Mouse (Mus musculus) MEL (cell line): ENCODE data around the gene Unkl.
A peak's percentile ranks its signal among the peaks of the same experiment; 100 is the strongest.

Experiments
- BHLHE40 ChIP-seq: IDR thresholded peaks from 2 replicates; pipeline ENCODE4 v1.6.1; 2012; ENCODE audit warnings: low read depth, mild to moderate bottlenecking, inconsistent platforms, low read length, improper control_type of control experiment, borderline replicate concordance
- CTCF ChIP-seq, 3 experiments: IDR thresholded peaks in 2 of 3; conservative IDR thresholded peaks in 1 of 3; 2 replicates each; pipeline ENCODE4 v1.5.1; 2011 to 2012; ENCODE audit warnings: low read length in 3 of 3, low read depth in 2 of 3, mild to moderate bottlenecking in 2 of 3, improper control_type of control experiment in 1 of 3, inconsistent platforms in 1 of 3, mixed read lengths in 1 of 3, moderate library complexity in 1 of 3; ENCODE audit not compliant: control insufficient read depth in 1 of 3, insufficient read depth in 1 of 3, poor library complexity in 1 of 3, severe bottlenecking in 1 of 3
- GABPA ChIP-seq: IDR thresholded peaks from 2 replicates; pipeline ENCODE4 v1.6.1; 2012; ENCODE audit warnings: low read depth, mild to moderate bottlenecking, inconsistent platforms, low read length, improper control_type of control experiment, moderate library complexity
- HCFC1 ChIP-seq: IDR thresholded peaks from 2 replicates; pipeline ENCODE4 v1.6.1; 2012; ENCODE audit warnings: low read depth, mild to moderate bottlenecking, inconsistent platforms, low read length, improper control_type of control experiment, moderate library complexity
- MAX ChIP-seq: IDR thresholded peaks from 2 replicates; pipeline ENCODE4 v1.6.1; 2011; ENCODE audit warnings: low read length, improper control_type of control experiment
- POLR2A ChIP-seq, 2 experiments: IDR thresholded peaks; 2 replicates each; pipeline ENCODE4 v1.6.1; 2011 to 2012; ENCODE audit warnings: low read length in 2 of 2, mild to moderate bottlenecking in 2 of 2, control low read depth in 1 of 2, improper control_type of control experiment in 1 of 2, low read depth in 1 of 2, moderate library complexity in 1 of 2; ENCODE audit not compliant: control insufficient read depth in 1 of 2, insufficient read depth in 1 of 2, poor library complexity in 1 of 2
- SIN3A ChIP-seq: IDR thresholded peaks from 2 replicates; pipeline ENCODE4 v1.6.1; 2012; ENCODE audit warnings: low read length, improper control_type of control experiment, inconsistent platforms

DNA sequence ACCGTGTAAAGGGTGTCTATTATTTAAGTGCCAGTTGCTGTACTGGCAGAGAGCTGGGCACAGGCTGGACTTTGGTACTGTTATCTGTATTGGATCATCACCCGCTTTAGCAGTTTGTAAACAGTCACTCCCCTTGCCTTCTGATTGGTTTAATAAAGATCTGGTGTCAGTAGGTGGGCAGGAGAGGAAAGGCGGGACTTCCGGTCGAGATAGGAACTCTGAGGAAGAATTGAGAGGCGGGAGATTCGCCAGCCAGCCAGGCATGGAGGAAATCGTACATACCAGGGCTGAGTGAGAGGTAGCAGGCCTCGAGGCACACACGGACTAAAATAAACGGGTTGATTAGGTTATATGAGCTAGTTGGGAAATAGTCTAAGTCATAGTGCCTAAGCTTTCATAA lies 93.9 kb downstream of the Unkl start:
- no peak for TF ChIP-seq GABPA
- TF ChIP-seq CTCF (IDR thresholded peaks at IDR 0.05 in 2 of 3, conservative IDR thresholded peaks at IDR 0.05 in 1 of 3; ENCODE audit: control insufficient read depth in 1 of 3, insufficient read depth in 1 of 3, low read depth in 2 of 3, low read length in 3 of 3, poor library complexity in 1 of 3, severe bottlenecking in 1 of 3) = no peak
- TF ChIP-seq POLR2A (IDR thresholded peaks at IDR 0.05; ENCODE audit: control insufficient read depth in 1 of 2, insufficient read depth in 1 of 2, low read depth in 1 of 2, low read length in 2 of 2, poor library complexity in 1 of 2) = peak; percentile 61 to 94
- no peak for TF ChIP-seq BHLHE40
- TF ChIP-seq MAX = no peak
- peak; percentile 81 for TF ChIP-seq SIN3A
- peak; percentile 81 for TF ChIP-seq HCFC1
